Mouse (Mus musculus): Measurements from ENCODE around the gene Pde8a.

DNA sequence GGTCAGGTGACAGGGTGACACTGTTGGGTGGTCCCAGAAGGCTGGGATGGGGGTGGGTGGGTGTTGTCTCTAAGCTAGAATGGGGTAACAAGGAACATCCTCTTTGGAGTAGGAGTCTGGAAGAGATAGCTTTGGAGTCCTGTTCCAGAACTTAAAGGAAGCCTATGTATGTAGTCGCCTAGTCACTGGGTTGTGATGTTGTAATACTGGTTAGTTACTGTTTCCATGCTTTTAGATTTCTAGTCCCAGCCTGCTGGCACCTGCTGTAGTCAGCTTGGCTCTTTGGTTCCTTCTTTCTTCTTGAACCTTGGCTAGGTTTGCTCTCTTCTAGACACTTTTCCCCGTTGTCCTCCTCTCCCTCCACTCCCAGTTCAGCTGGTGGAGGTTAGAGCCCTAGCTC, 21.7 kb downstream of the Pde8a start:
- TF ChIP-seq CTCF (IDR thresholded peaks at IDR 0.05; ENCODE audit: extremely low read depth, insufficient read depth, low read length) (no peak), POLR2A (IDR thresholded peaks at IDR 0.05; ENCODE audit: extremely low read depth, insufficient read depth, low read length) (no peak)
